Mouse (Mus musculus): ENCODE data around the gene Ube2t. TPM values are rescaled to one million over a fixed set of nuclear protein-coding genes. Genes with fewer than 3 reads are reported as not detected.

Gene Ube2t
- 24.7 and 27.1 TPM in 2 replicates for polyA plus RNA-seq (2015; fragmentation: Nextera tagmentation; extraction: Ambion mirVana)

DNA sequence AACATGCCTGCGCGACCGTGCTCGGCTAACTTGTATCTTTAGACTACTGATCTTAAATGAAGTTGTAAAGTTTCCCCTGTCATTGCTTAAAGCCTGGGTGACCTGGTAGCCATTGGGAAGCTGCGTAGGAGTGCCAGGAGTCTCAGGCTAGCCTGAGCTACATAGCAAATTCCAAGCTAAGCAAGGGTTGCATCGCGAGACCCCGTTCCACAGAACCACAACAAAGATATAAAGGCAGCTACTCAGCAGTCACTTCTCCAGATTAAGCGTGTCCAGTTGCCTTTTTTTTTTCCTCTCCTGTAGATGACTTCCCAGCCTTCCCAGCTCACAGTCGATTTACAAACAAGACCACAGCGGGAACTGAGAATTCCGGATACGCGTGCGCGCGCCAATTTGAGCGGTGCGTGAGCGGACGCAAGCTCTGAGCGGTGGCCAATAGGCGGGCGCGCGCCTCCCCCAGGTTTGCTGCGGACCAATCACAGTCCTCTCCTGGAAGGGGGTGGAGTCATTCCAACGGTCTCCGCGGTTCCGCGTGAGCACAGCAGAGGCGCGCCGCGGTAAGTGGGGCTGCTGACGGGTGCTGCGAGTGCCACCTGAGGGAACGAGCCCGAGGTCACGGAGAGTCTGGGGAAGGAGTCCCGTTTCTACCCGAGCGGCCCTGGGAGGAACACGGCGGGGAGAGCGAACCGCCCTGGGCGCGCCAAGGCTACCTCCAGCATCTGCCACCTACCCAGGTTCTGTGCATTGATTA lies at the start of gene Ube2t:
TSS of gene Ube2t (plus strand) at position 513 of the 751 bp plus-strand sequence.
- Histone ChIP-seq H3K4me3 (replicated peaks; ENCODE audit: low read depth, low read length) (peak within 1 kb of the TSS; percentile 73), H3K4me1 (replicated peaks; ENCODE audit: insufficient read depth, low read length) (no peaks in the 10 kb centered on the region), H3K27me3 (ENCODE audit: insufficient read depth, low read length) (no peaks in the 10 kb centered on the region), H3K9me3 (replicated peaks; ENCODE audit: low read length) (no peaks in the 10 kb centered on the region), H3K4me2 (ENCODE audit: low read length) (peak within 1 kb of the TSS; percentile 73), H3K9ac (ENCODE audit: low read depth, low read length) (peak within 1 kb of the TSS; percentile 68), H3K36me3 (ENCODE audit: insufficient read depth, low read length) (no peaks in the 10 kb centered on the region), H3K27ac (peak within 1 kb of the TSS; percentile 50)
- 2% methylated on average over 50 of the region's 50 CpGs for WGBS
- DNase-seq (ENCODE audit: low spot score) = peak; percentile 97
- TF ChIP-seq CTCF (IDR thresholded peaks at IDR 0.05; ENCODE audit: low read depth) = no peak
- peak; percentile 99 for ATAC-seq (replicated peaks; ENCODE audit: low FRiP score, low read depth)

DNA sequence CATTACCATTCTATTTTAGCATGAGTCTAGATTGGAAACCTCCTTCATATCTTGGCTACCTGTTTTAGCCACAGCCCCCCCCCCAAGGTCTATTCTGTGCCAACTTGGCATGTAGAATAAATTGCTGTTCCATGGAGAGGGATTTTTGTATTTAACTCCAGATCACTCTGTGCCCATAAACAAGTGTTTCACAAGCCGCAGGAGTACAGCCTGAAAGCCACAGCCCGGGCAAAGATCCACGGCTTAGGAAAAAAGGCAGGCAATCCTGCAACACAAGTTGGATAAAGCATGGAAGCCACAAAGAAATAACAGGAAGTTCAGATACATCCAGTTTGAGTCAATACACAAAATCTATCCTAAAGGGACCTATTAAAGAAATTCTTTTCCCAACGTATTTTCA lies 48.8 kb upstream of the Ube2t start:
- Histone ChIP-seq H3K27ac (no peak overlapping the region), H3K27me3 (ENCODE audit: insufficient read depth, low read length) (no peaks in the 10 kb centered on the region), H3K36me3 (ENCODE audit: insufficient read depth, low read length) (no peaks in the 10 kb centered on the region), H3K9me3 (replicated peaks; ENCODE audit: low read length) (no peaks in the 10 kb centered on the region), H3K4me3 (replicated peaks; ENCODE audit: low read depth, low read length) (no peak overlapping the region), H3K9ac (ENCODE audit: low read depth, low read length) (no peak overlapping the region), H3K4me1 (replicated peaks; ENCODE audit: insufficient read depth, low read length) (no peaks in the 10 kb centered on the region), H3K4me2 (ENCODE audit: low read length) (no peak overlapping the region)
- no peak for ATAC-seq (replicated peaks; ENCODE audit: low FRiP score, low read depth)
- WGBS = 90% methylated on average over 4 of the region's 4 CpGs
- TF ChIP-seq CTCF (IDR thresholded peaks at IDR 0.05; ENCODE audit: low read depth) = no peak
- no peak for DNase-seq (ENCODE audit: low spot score)

- DNase-seq (ENCODE audit: low spot score) (no peak), ATAC-seq (replicated peaks; ENCODE audit: low FRiP score, low read depth) (no peak)
- Histone ChIP-seq H3K36me3 (ENCODE audit: insufficient read depth, low read length) (no peaks in the 10 kb centered on the region), H3K4me1 (replicated peaks; ENCODE audit: insufficient read depth, low read length) (no peaks in the 10 kb centered on the region), H3K4me3 (replicated peaks; ENCODE audit: low read depth, low read length) (no peak overlapping the region), H3K4me2 (ENCODE audit: low read length) (no peak overlapping the region), H3K9ac (ENCODE audit: low read depth, low read length) (no peak overlapping the region), H3K27me3 (ENCODE audit: insufficient read depth, low read length) (no peaks in the 10 kb centered on the region), H3K27ac (no peak overlapping the region), H3K9me3 (replicated peaks; ENCODE audit: low read length) (no peaks in the 10 kb centered on the region)
- TF ChIP-seq CTCF (IDR thresholded peaks at IDR 0.05; ENCODE audit: low read depth) = no peak
- WGBS = 69% methylated on average over 4 of the region's 4 CpGs
Observed at GRCm38 (mm10) chr1:134915421-134915820, 46.9 kb upstream of the Ube2t start.

GRCm38 (mm10) chr1:134919010-134919409 lies 43.4 kb upstream of the Ube2t start:
- no peak for ATAC-seq (replicated peaks; ENCODE audit: low FRiP score, low read depth)

DNA sequence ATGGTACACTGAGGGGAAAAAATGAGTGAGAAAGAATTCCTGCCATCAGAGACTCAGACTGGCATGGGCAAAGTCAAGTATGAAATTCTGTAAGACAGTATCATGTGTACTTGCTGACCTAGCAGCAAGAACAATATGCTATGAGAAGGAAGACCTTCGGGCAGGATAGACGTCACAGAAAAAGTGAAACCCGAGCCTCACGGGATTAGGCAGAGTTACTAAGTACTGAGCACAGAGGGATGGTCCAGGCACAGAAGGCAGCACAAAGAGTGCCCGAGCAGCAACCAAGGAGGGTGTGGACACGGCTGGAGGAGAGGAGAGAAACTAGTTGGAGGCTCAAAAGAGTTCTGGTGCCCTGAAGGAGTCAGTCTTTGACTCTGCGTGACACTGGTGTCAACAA lies 29.9 kb upstream of the Ube2t start:
- Histone ChIP-seq H3K9ac (ENCODE audit: low read depth, low read length) (no peak overlapping the region), H3K4me1 (replicated peaks; ENCODE audit: insufficient read depth, low read length) (no peaks in the 10 kb centered on the region), H3K9me3 (replicated peaks; ENCODE audit: low read length) (no peaks in the 10 kb centered on the region), H3K36me3 (ENCODE audit: insufficient read depth, low read length) (no peaks in the 10 kb centered on the region), H3K27me3 (ENCODE audit: insufficient read depth, low read length) (no peaks in the 10 kb centered on the region), H3K4me2 (ENCODE audit: low read length) (no peak overlapping the region), H3K27ac (no peak overlapping the region), H3K4me3 (replicated peaks; ENCODE audit: low read depth, low read length) (no peak overlapping the region)
- no peak for ATAC-seq (replicated peaks; ENCODE audit: low FRiP score, low read depth)
- DNase-seq (ENCODE audit: low spot score) = peak; percentile 19
- 34% methylated on average over 7 of the region's 7 CpGs for WGBS
- TF ChIP-seq CTCF (IDR thresholded peaks at IDR 0.05; ENCODE audit: low read depth) = no peak

More at GRCm38 (mm10) chr1:134919010-134919409, 43.4 kb upstream of the Ube2t start:
- Histone ChIP-seq H3K9me3 (replicated peaks; ENCODE audit: low read length) (no peaks in the 10 kb centered on the region), H3K9ac (ENCODE audit: low read depth, low read length) (no peak overlapping the region), H3K4me1 (replicated peaks; ENCODE audit: insufficient read depth, low read length) (no peaks in the 10 kb centered on the region), H3K4me3 (replicated peaks; ENCODE audit: low read depth, low read length) (no peak overlapping the region), H3K4me2 (ENCODE audit: low read length) (no peak overlapping the region), H3K36me3 (ENCODE audit: insufficient read depth, low read length) (no peaks in the 10 kb centered on the region), H3K27me3 (ENCODE audit: insufficient read depth, low read length) (no peaks in the 10 kb centered on the region), H3K27ac (no peak overlapping the region)
- 66% methylated on average over 6 of the region's 6 CpGs for WGBS
- no peak for DNase-seq (ENCODE audit: low spot score)
- TF ChIP-seq CTCF (IDR thresholded peaks at IDR 0.05; ENCODE audit: low read depth) = no peak

DNA sequence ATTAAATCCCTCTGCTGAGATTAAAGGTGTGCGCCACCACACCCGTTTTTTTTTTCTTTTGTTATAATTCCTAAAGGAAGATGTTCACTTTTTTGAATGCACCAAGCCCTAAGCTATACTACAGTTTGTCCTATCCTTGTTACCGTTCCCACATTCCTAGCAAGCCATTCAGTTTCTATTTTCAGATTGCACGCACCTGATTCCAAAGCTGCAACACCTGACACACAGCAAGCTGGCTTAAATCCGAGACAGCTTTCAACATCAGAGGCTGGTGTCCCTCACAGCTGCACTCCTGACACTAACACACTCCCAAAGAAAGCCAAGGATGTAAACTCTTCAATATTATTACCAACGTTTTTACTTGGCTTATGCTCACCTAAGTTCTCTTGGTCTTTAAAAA lies 26.0 kb upstream of the Ube2t start:
- no peak overlapping the region for H3K27ac ChIP-seq
- H3K9ac ChIP-seq (ENCODE audit: low read depth, low read length) = no peak overlapping the region
- no peak for TF ChIP-seq CTCF (IDR thresholded peaks at IDR 0.05; ENCODE audit: low read depth)
- 0 out of 2 replicates have a peak, but pooled peaks cover 5% of the 10 kb centered on the region for H3K4me1 ChIP-seq (replicated peaks; ENCODE audit: insufficient read depth, low read length)
- H3K36me3 ChIP-seq (ENCODE audit: insufficient read depth, low read length) = no peaks in the 10 kb centered on the region
- no peak overlapping the region for H3K4me2 ChIP-seq (ENCODE audit: low read length)
- DNase-seq (ENCODE audit: low spot score) = no peak
- no peaks in the 10 kb centered on the region for H3K27me3 ChIP-seq (ENCODE audit: insufficient read depth, low read length)
- whole genome bisulfite sequencing = 87% methylated on average over 6 of the region's 6 CpGs
- H3K9me3 ChIP-seq (replicated peaks; ENCODE audit: low read length) = no peaks in the 10 kb centered on the region
- ATAC-seq (replicated peaks; ENCODE audit: low FRiP score, low read depth) = no peak
- H3K4me3 ChIP-seq (replicated peaks; ENCODE audit: low read depth, low read length) = no peak overlapping the region

Measured in kidney, postnatal 0 days (tissue).